Mouse (Mus musculus): Measurements from ENCODE around the gene Gzmb. TPM values are rescaled to one million over a fixed set of nuclear protein-coding genes. Genes with fewer than 3 reads are reported as not detected.
"Not testable (repeated sequence)": the region's sequence is repeated elsewhere in the genome, so short reads cannot be mapped to it uniquely, and the experiment has no call there.

Gzmb gene
- polyA plus RNA-seq, 1 experiment from 2014 or later, result 1.4 TPM

GRCm38 (mm10) chr14:56281090-56281489, 19.0 kb upstream of the Gzmb start:
- ATAC-seq, result no peak
- DNase-seq (ENCODE audit: low spot score), result no peak
- 35% methylated on average over 5 of the region's 5 CpGs for WGBS
- no peak overlapping the region for H3K4me2 ChIP-seq (replicated peaks; ENCODE audit: low read depth, low read length)
- no peak overlapping the region for H3K4me3 ChIP-seq (ENCODE audit: low read depth, low read length)
- no peak overlapping the region for H3K27ac ChIP-seq (ENCODE audit: low read length)
- TF ChIP-seq CTCF (IDR thresholded peaks at IDR 0.05), result no peak
- no peak for TF ChIP-seq EP300 (IDR thresholded peaks at IDR 0.05)
- no peaks in the 10 kb centered on the region for H3K9me3 ChIP-seq (ENCODE audit: low read length)
- H3K9ac ChIP-seq (replicated peaks; ENCODE audit: low read depth), result no peak overlapping the region
- no peaks in the 10 kb centered on the region for H3K27me3 ChIP-seq (replicated peaks; ENCODE audit: insufficient read depth, low read length)
- H3K36me3 ChIP-seq (ENCODE audit: insufficient read depth, low read length), result no peaks in the 10 kb centered on the region
- no peaks in the 10 kb centered on the region for H3K4me1 ChIP-seq (ENCODE audit: insufficient read depth, low read depth, low read length)

GRCm38 (mm10) chr14:56278691-56279090, 16.6 kb upstream of the Gzmb start:
- H3K9ac ChIP-seq (replicated peaks; ENCODE audit: low read depth); H3K4me3 ChIP-seq (ENCODE audit: low read depth, low read length); DNase-seq (ENCODE audit: low spot score); H3K36me3 ChIP-seq (ENCODE audit: insufficient read depth, low read length); H3K27me3 ChIP-seq (replicated peaks; ENCODE audit: insufficient read depth, low read length); H3K4me2 ChIP-seq (replicated peaks; ENCODE audit: low read depth, low read length); H3K9me3 ChIP-seq (ENCODE audit: low read length); ATAC-seq; H3K27ac ChIP-seq (ENCODE audit: low read length); H3K4me1 ChIP-seq (ENCODE audit: insufficient read depth, low read depth, low read length): not testable (repeated sequence)
- WGBS, result 36% methylated on average over 7 of the region's 7 CpGs

GRCm38 (mm10) chr14:56276096-56276495, 14.0 kb upstream of the Gzmb start:
- not testable (repeated sequence) for H3K9me3 ChIP-seq (ENCODE audit: low read length); H3K36me3 ChIP-seq (ENCODE audit: insufficient read depth, low read length); ATAC-seq; H3K9ac ChIP-seq (replicated peaks; ENCODE audit: low read depth); DNase-seq (ENCODE audit: low spot score); H3K4me1 ChIP-seq (ENCODE audit: insufficient read depth, low read depth, low read length); H3K4me3 ChIP-seq (ENCODE audit: low read depth, low read length); H3K4me2 ChIP-seq (replicated peaks; ENCODE audit: low read depth, low read length); H3K27ac ChIP-seq (ENCODE audit: low read length); H3K27me3 ChIP-seq (replicated peaks; ENCODE audit: insufficient read depth, low read length)
- WGBS, result 72% methylated on average over 7 of the region's 7 CpGs

GRCm38 (mm10) chr14:56266109-56266508, 4.0 kb upstream of the Gzmb start:
- 92% methylated on average over 1 of the region's 1 CpGs for WGBS
- DNase-seq (ENCODE audit: low spot score) (no peak), ATAC-seq (no peak)
- no peaks in the 10 kb centered on the region for H3K36me3 ChIP-seq (ENCODE audit: insufficient read depth, low read length)
- H3K4me2 ChIP-seq (replicated peaks; ENCODE audit: low read depth, low read length), result no peak overlapping the region
- no peak overlapping the region for H3K9ac ChIP-seq (replicated peaks; ENCODE audit: low read depth)
- TF ChIP-seq EP300 (IDR thresholded peaks at IDR 0.05) (no peak), CTCF (IDR thresholded peaks at IDR 0.05) (no peak)
- H3K4me1 ChIP-seq (ENCODE audit: insufficient read depth, low read depth, low read length), result no peaks in the 10 kb centered on the region
- no peaks in the 10 kb centered on the region for H3K9me3 ChIP-seq (ENCODE audit: low read length)
- no peak overlapping the region for H3K27ac ChIP-seq (ENCODE audit: low read length)
- no peaks in the 10 kb centered on the region for H3K27me3 ChIP-seq (replicated peaks; ENCODE audit: insufficient read depth, low read length)
- no peak overlapping the region for H3K4me3 ChIP-seq (ENCODE audit: low read depth, low read length)

GRCm38 (mm10) chr14:56240409-56240808, 21.7 kb downstream of the Gzmb start:
- no peak for DNase-seq (ENCODE audit: low spot score)

GRCm38 (mm10) chr14:56234556-56234955, 27.5 kb downstream of the Gzmb start, which contains the start of gene Gzmc:
Gzmc (minus strand) TSS chr14:56234656.
- H3K9me3 ChIP-seq (ENCODE audit: low read length), result no peaks in the 10 kb centered on the region
- ATAC-seq (no peak), DNase-seq (ENCODE audit: low spot score) (no peak)
- no peaks in the 10 kb centered on the region for H3K4me1 ChIP-seq (ENCODE audit: insufficient read depth, low read depth, low read length)
- no peaks in the 10 kb centered on the region for H3K36me3 ChIP-seq (ENCODE audit: insufficient read depth, low read length)
- H3K9ac ChIP-seq (replicated peaks; ENCODE audit: low read depth), result no peak within 1 kb of the TSS
- no peak within 1 kb of the TSS for H3K27ac ChIP-seq (ENCODE audit: low read length)
- H3K4me2 ChIP-seq (replicated peaks; ENCODE audit: low read depth, low read length), result no peak within 1 kb of the TSS
- no peaks in the 10 kb centered on the region for H3K27me3 ChIP-seq (replicated peaks; ENCODE audit: insufficient read depth, low read length)
- no peak within 1 kb of the TSS for H3K4me3 ChIP-seq (ENCODE audit: low read depth, low read length)
- WGBS, result 75% methylated on average over 2 of the region's 2 CpGs
- no peak for TF ChIP-seq EP300 (IDR thresholded peaks at IDR 0.05)
- TF ChIP-seq CTCF (IDR thresholded peaks at IDR 0.05), result no peak

More at GRCm38 (mm10) chr14:56240409-56240808, 21.7 kb downstream of the Gzmb start:
- Histone ChIP-seq H3K9me3 (ENCODE audit: low read length) (no peaks in the 10 kb centered on the region), H3K27ac (ENCODE audit: low read length) (no peak overlapping the region), H3K9ac (replicated peaks; ENCODE audit: low read depth) (no peak overlapping the region), H3K4me2 (replicated peaks; ENCODE audit: low read depth, low read length) (no peak overlapping the region), H3K27me3 (replicated peaks; ENCODE audit: insufficient read depth, low read length) (no peaks in the 10 kb centered on the region), H3K36me3 (ENCODE audit: insufficient read depth, low read length) (no peaks in the 10 kb centered on the region), H3K4me3 (ENCODE audit: low read depth, low read length) (no peak overlapping the region), H3K4me1 (ENCODE audit: insufficient read depth, low read depth, low read length) (no peaks in the 10 kb centered on the region)
- TF ChIP-seq EP300 (IDR thresholded peaks at IDR 0.05) (no peak), CTCF (IDR thresholded peaks at IDR 0.05) (peak; percentile 41)
- no peak for ATAC-seq

- no peak for TF ChIP-seq CTCF (IDR thresholded peaks at IDR 0.05)
- no peak for TF ChIP-seq EP300 (IDR thresholded peaks at IDR 0.05)
- ATAC-seq, result no peak
Observed at GRCm38 (mm10) chr14:56211317-56211716, 50.7 kb downstream of the Gzmb start, which contains the start of gene Gzmf. Gzmf (minus strand) TSS chr14:56211417.

More at GRCm38 (mm10) chr14:56211317-56211716, 50.7 kb downstream of the Gzmb start, which contains the start of gene Gzmf:
- no peaks in the 10 kb centered on the region for H3K4me1 ChIP-seq (ENCODE audit: insufficient read depth, low read depth, low read length)
- H3K4me2 ChIP-seq (replicated peaks; ENCODE audit: low read depth, low read length), result no peak within 1 kb of the TSS
- WGBS, result 89% methylated on average over 4 of the region's 4 CpGs
- H3K36me3 ChIP-seq (ENCODE audit: insufficient read depth, low read length), result no peaks in the 10 kb centered on the region
- H3K4me3 ChIP-seq (ENCODE audit: low read depth, low read length), result no peak within 1 kb of the TSS
- no peaks in the 10 kb centered on the region for H3K27me3 ChIP-seq (replicated peaks; ENCODE audit: insufficient read depth, low read length)
- H3K27ac ChIP-seq (ENCODE audit: low read length), result no peak within 1 kb of the TSS
- no peak for DNase-seq (ENCODE audit: low spot score)
- no peak within 1 kb of the TSS for H3K9ac ChIP-seq (replicated peaks; ENCODE audit: low read depth)
- H3K9me3 ChIP-seq (ENCODE audit: low read length), result no peaks in the 10 kb centered on the region

Other genes starting within 250 kb of the Gzmb start
- not detected in 2 replicates for gene Mcpt1, start 244.3 kb downstream of the Gzmb start, polyA plus RNA-seq (2015; fragmentation: Nextera tagmentation; extraction: Ambion mirVana)
- gene Mcpt9, start 231.8 kb downstream of the Gzmb start, polyA plus RNA-seq (2015; fragmentation: Nextera tagmentation; extraction: Ambion mirVana), result not detected in 2 replicates
- 0.13 TPM in 1 of 2 replicates, not detected in the other for gene Mcpt2, start 220.2 kb downstream of the Gzmb start, polyA plus RNA-seq (2015; fragmentation: Nextera tagmentation; extraction: Ambion mirVana)
- 0.54 and 1.5 TPM in 2 replicates for gene Mcpt4, start 199.9 kb downstream of the Gzmb start, polyA plus RNA-seq (2015; fragmentation: Nextera tagmentation; extraction: Ambion mirVana)
- gene Mcpt8, start 177.0 kb downstream of the Gzmb start, polyA plus RNA-seq (2015; fragmentation: Nextera tagmentation; extraction: Ambion mirVana), result 5.0 and 5.6 TPM in 2 replicates
- 0.29 and 0.31 TPM in 2 replicates for gene Ctsg, start 159.7 kb downstream of the Gzmb start, polyA plus RNA-seq (2015; fragmentation: Nextera tagmentation; extraction: Ambion mirVana)
- not detected in 2 replicates for gene Gzme, start 141.6 kb downstream of the Gzmb start, polyA plus RNA-seq (2015; fragmentation: Nextera tagmentation; extraction: Ambion mirVana)
- not detected in 2 replicates for gene Gzmd, start 129.7 kb downstream of the Gzmb start, polyA plus RNA-seq (2015; fragmentation: Nextera tagmentation; extraction: Ambion mirVana)
- gene Gzmg, start 102.7 kb downstream of the Gzmb start, polyA plus RNA-seq (2015; fragmentation: Nextera tagmentation; extraction: Ambion mirVana), result not detected in 2 replicates
- gene Gzmn, start 87.7 kb downstream of the Gzmb start, polyA plus RNA-seq (2015; fragmentation: Nextera tagmentation; extraction: Ambion mirVana), result not detected in 2 replicates
- not detected in 2 replicates for gene Gzmf, start 50.8 kb downstream of the Gzmb start, polyA plus RNA-seq (2015; fragmentation: Nextera tagmentation; extraction: Ambion mirVana)
- gene Gzmc, start 27.6 kb downstream of the Gzmb start, polyA plus RNA-seq (2015; fragmentation: Nextera tagmentation; extraction: Ambion mirVana), result not detected in 2 replicates
- 1.7 and 1.8 TPM in 2 replicates for gene Atp12a, start 102.8 kb upstream of the Gzmb start, polyA plus RNA-seq (2015; fragmentation: Nextera tagmentation; extraction: Ambion mirVana)
- gene Rnf17, start 140.3 kb upstream of the Gzmb start, polyA plus RNA-seq (2015; fragmentation: Nextera tagmentation; extraction: Ambion mirVana), result 0.39 and 0.47 TPM in 2 replicates

Measured in lung, postnatal 0 days (tissue).